Mouse (Mus musculus): ENCODE data around the gene Gm28557.
A peak's percentile ranks its signal among the peaks of the same experiment; 100 is the strongest.
"Not testable (repeated sequence)": the region's sequence is repeated elsewhere in the genome, so short reads cannot be mapped to it uniquely, and the experiment has no call there.

Gm28557 gene

GRCm38 (mm10) chr13:67108194-67108820 lies at the start of gene Gm28557:
TSS of gene Gm28557 (minus strand) at chr13:67108604.
- DNase-seq (ENCODE audit: low spot score in 2 of 2): peak; percentile 66 to 90

GRCm38 (mm10) chr13:67128038-67128721 lies 19.8 kb upstream of the Gm28557 start:
- DNase-seq (ENCODE audit: low spot score in 2 of 2): peak; percentile 40 to 78

- not testable (repeated sequence) for DNase-seq (ENCODE audit: low spot score in 2 of 2)
Measured at GRCm38 (mm10) chr13:67127507-67127906, 19.1 kb upstream of the Gm28557 start.

GRCm38 (mm10) chr13:67124460-67124859 lies 16.1 kb upstream of the Gm28557 start:
- DNase-seq (ENCODE audit: low spot score in 2 of 2): no peak

GRCm38 (mm10) chr13:67121360-67121759 lies 13.0 kb upstream of the Gm28557 start, which contains the start of gene Zfp759:
TSS of gene Zfp759 (plus strand) at chr13:67121660.
- DNase-seq (ENCODE audit: low spot score in 2 of 2): not testable (repeated sequence)

- not testable (repeated sequence) for DNase-seq (ENCODE audit: low spot score in 2 of 2)
Measured at GRCm38 (mm10) chr13:67116163-67116562, 7.8 kb upstream of the Gm28557 start, which contains the start of gene Rslcan18. TSS of gene Rslcan18 (minus strand) at chr13:67116263.

- no peak for DNase-seq (ENCODE audit: low spot score in 2 of 2)
Measured at GRCm38 (mm10) chr13:67113287-67113686, 4.9 kb upstream of the Gm28557 start.

- DNase-seq (ENCODE audit: low spot score in 2 of 2): no peak
Measured at GRCm38 (mm10) chr13:67112096-67112495, 3.7 kb upstream of the Gm28557 start.

- peak; percentile 18 to 59 for DNase-seq (ENCODE audit: low spot score in 2 of 2)
Measured at GRCm38 (mm10) chr13:67108821-67109206, 410 bp upstream of the Gm28557 start.

- DNase-seq (ENCODE audit: low spot score in 2 of 2): peak in 1 of 2 experiments; percentile 8
Measured at GRCm38 (mm10) chr13:67107681-67108080, 723 bp downstream of the Gm28557 start.

GRCm38 (mm10) chr13:67097876-67098275 lies 10.5 kb downstream of the Gm28557 start, which contains the start of gene Zfp708:
TSS of gene Zfp708 (minus strand) at chr13:67097976.
- DNase-seq (ENCODE audit: low spot score in 2 of 2): no peak

GRCm38 (mm10) chr13:67090154-67090553 lies 18.2 kb downstream of the Gm28557 start:
- no peak for DNase-seq (ENCODE audit: low spot score in 2 of 2)

- DNase-seq (ENCODE audit: low spot score in 2 of 2): no peak
Measured at GRCm38 (mm10) chr13:67081946-67082345, 26.5 kb downstream of the Gm28557 start.

- DNase-seq (ENCODE audit: low spot score in 2 of 2): peak; percentile 59 to 60
Measured at GRCm38 (mm10) chr13:67081142-67081713, 27.2 kb downstream of the Gm28557 start.

GRCm38 (mm10) chr13:67077244-67077643 lies 31.2 kb downstream of the Gm28557 start:
- no peak for DNase-seq (ENCODE audit: low spot score in 2 of 2)

- DNase-seq (ENCODE audit: low spot score in 2 of 2): no peak
Measured at GRCm38 (mm10) chr13:67072786-67073185, 35.6 kb downstream of the Gm28557 start.

- no peak for DNase-seq (ENCODE audit: low spot score in 2 of 2)
Measured at GRCm38 (mm10) chr13:67065386-67065785, 43.0 kb downstream of the Gm28557 start.

GRCm38 (mm10) chr13:67062427-67062826 lies 46.0 kb downstream of the Gm28557 start:
- DNase-seq (ENCODE audit: low spot score in 2 of 2): no peak

- DNase-seq (ENCODE audit: low spot score in 2 of 2): peak; percentile 79 to 89
Measured at GRCm38 (mm10) chr13:67060786-67061358, 47.5 kb downstream of the Gm28557 start, which contains the start of gene Zfp712. TSS of gene Zfp712 (minus strand) at chr13:67061170.

GRCm38 (mm10) chr13:67060161-67060785 lies 48.1 kb downstream of the Gm28557 start:
- DNase-seq (ENCODE audit: low spot score in 2 of 2): no peak
